Mouse (Mus musculus) liver, embryonic 14.5 days (tissue): ENCODE measurements around the gene Lmln. TPM values are rescaled to one million over a fixed set of nuclear protein-coding genes. Genes with fewer than 3 reads are reported as not detected.
"Not testable (repeated sequence)": the region's sequence is repeated elsewhere in the genome, so short reads cannot be mapped to it uniquely, and the experiment has no call there.

ENCODE experiments used
- ATAC-seq: fragments of 200-750 bp; cut with Nextera tagmentation; 2 replicates; pipeline ENCODE4 v1.8.0; 2017; ENCODE audit warnings: moderate number of reproducible peaks, mild to moderate bottlenecking, moderate library complexity; ENCODE audit not compliant: insufficient read depth
- DNase-seq, 3 experiments: peaks; one replicate each; pipeline ENCODE4 v3.0.0-alpha.2; 2012 to 2013; ENCODE audit warnings: low read depth in 3 of 3, low spot score in 3 of 3
- H3K27ac ChIP-seq: fragments of 300-500 bp; sonication (generic); 2 replicates; pipeline ENCODE4 v1.5.1; 2014; ENCODE audit warnings: moderate library complexity, mild to moderate bottlenecking, control low read depth, inconsistent platforms
- H3K27me3 ChIP-seq: fragments of 300-500 bp; sonication (generic); 2 replicates; pipeline ENCODE4 v1.6.1; 2014; ENCODE audit warnings: mild to moderate bottlenecking, low read length, moderate library complexity; ENCODE audit not compliant: control insufficient read depth, insufficient read depth
- H3K36me3 ChIP-seq: fragments of 300-500 bp; sonication (generic); replicated peaks from 2 replicates; pipeline ENCODE4 v1.6.1; 2014; ENCODE audit warnings: low read depth; ENCODE audit not compliant: control insufficient read depth, insufficient read depth
- H3K4me1 ChIP-seq, 2 experiments: fragments of 200-500 bp in 1 of 2; fragments of 300-500 bp in 1 of 2; sonication (generic) in 1 of 2; replicated peaks; 2 replicates each; pipeline ENCODE4 v1.6.1; 2012 to 2014; ENCODE audit warnings: antibody characterized with exemption in 1 of 2, inconsistent platforms in 1 of 2, low read length in 1 of 2; ENCODE audit not compliant: control insufficient read depth in 2 of 2, insufficient read depth in 2 of 2
- H3K4me2 ChIP-seq: fragments of 300-500 bp; sonication (generic); 2 replicates; pipeline ENCODE4 v1.6.1; 2014; ENCODE audit warnings: low read depth, mild to moderate bottlenecking, control low read depth, moderate library complexity
- H3K4me3 ChIP-seq, 2 experiments: fragments of 200-500 bp in 1 of 2; fragments of 300-500 bp in 1 of 2; sonication (generic) in 1 of 2; 2 replicates each; pipeline ENCODE4 v1.5.1; 2012 to 2014; ENCODE audit warnings: low read depth in 2 of 2, low read length in 2 of 2, mild to moderate bottlenecking in 2 of 2, control low read depth in 1 of 2, inconsistent platforms in 1 of 2, moderate library complexity in 1 of 2; ENCODE audit not compliant: insufficient read depth in 1 of 2
- H3K9ac ChIP-seq: fragments of 300-500 bp; sonication (generic); replicated peaks from 2 replicates; pipeline ENCODE4 v1.6.1; 2014; ENCODE audit warnings: mild to moderate bottlenecking, control low read depth, moderate library complexity
- H3K9me3 ChIP-seq: fragments of 300-500 bp; sonication (generic); 2 replicates; pipeline ENCODE4 v1.6.1; 2016; ENCODE audit warnings: low read length, mixed read lengths; ENCODE audit not compliant: control insufficient read depth
- CTCF ChIP-seq: IDR thresholded peaks from 2 replicates; pipeline ENCODE4 v1.5.1; 2016; ENCODE audit warnings: antibody characterized with exemption, low read depth, control low read depth
- EP300 ChIP-seq: IDR thresholded peaks from 2 replicates; pipeline ENCODE4 v1.6.1; 2016; ENCODE audit warnings: antibody characterized with exemption, low read depth
- WGBS: fragments of 180-500 bp; shearing (Covaris S2); extraction: QIAGEN DNeasy Blood & Tissue Kit; methylation state at CpG from one replicate; pipeline ENCODE4 v1.1.7; 2014; ENCODE audit not compliant: insufficient replicate concordance; 5-methylcytosine and 5-hydroxymethylcytosine counted together
- polyA plus RNA-seq, 2 experiments: library from polyadenylated mRNA; depleted of rRNA in 1 of 2; stranded (reverse) in 1 of 2; unstranded in 1 of 2; fragments of >200 nt; fragmentation: Nextera tagmentation in 1 of 2; extraction: Ambion mirVana in 1 of 2; gene quantifications; 2 replicates each; pipeline versions ENCODE4 v1.2.1 to v1.2.3; 2012 to 2014

Gene Lmln
- polyA plus RNA-seq, 2 experiments, result 0.32 to 0.75 TPM

DNA sequence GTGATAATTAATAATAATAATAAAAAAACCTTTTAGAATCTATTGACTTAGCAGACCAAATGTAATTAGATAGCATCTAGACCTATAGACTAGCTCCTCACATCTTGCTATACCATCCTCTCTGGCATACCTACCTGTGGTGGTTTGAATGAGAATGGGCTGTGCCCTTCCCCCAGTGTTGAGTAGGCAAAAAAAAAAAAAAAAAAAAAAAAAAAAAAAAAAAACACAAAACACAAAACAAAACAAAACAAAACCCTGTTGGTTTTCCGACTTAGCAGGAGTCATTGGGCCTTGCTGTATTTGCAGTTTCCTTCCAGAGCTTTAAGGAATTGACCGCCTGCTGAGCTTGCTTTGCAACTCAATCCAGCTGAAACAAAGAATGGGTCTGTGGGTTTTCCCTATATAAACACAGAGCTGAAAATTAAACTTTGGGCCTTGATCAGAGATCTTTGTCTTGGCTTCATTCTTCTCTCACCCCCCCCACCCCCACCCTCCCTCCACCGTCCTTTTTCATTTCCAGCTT lies 79.5 kb downstream of the Lmln start:
- 50% methylated on average over 3 of the region's 3 CpGs for WGBS
- no peaks in the 10 kb centered on the region for H3K4me1 ChIP-seq
- no peak for TF ChIP-seq CTCF
- TF ChIP-seq EP300, result no peak
- no peak overlapping the region for H3K4me3 ChIP-seq
- ATAC-seq (no peak), DNase-seq (no peak)
- H3K4me2 ChIP-seq, result no peak overlapping the region
- H3K9me3 ChIP-seq, result no peaks in the 10 kb centered on the region
- no peaks in the 10 kb centered on the region for H3K27me3 ChIP-seq
- no peak overlapping the region for H3K9ac ChIP-seq
- H3K36me3 ChIP-seq, result no peaks in the 10 kb centered on the region
- H3K27ac ChIP-seq, result no peak overlapping the region

- H3K4me3 ChIP-seq, result no peak overlapping the region
- H3K4me2 ChIP-seq, result no peak overlapping the region
- no peaks in the 10 kb centered on the region for H3K4me1 ChIP-seq
- no peaks in the 10 kb centered on the region for H3K9me3 ChIP-seq
- no peak for DNase-seq
- no peaks in the 10 kb centered on the region for H3K27me3 ChIP-seq
- TF ChIP-seq CTCF (no peak), EP300 (no peak)
- no peak for ATAC-seq
- H3K27ac ChIP-seq, result no peak overlapping the region
- H3K9ac ChIP-seq, result no peak overlapping the region
- no peaks in the 10 kb centered on the region for H3K36me3 ChIP-seq
- 44% methylated on average over 2 of the region's 2 CpGs for WGBS
Observed at GRCm38 (mm10) chr16:33143452-33143851, 81.1 kb downstream of the Lmln start.

DNA sequence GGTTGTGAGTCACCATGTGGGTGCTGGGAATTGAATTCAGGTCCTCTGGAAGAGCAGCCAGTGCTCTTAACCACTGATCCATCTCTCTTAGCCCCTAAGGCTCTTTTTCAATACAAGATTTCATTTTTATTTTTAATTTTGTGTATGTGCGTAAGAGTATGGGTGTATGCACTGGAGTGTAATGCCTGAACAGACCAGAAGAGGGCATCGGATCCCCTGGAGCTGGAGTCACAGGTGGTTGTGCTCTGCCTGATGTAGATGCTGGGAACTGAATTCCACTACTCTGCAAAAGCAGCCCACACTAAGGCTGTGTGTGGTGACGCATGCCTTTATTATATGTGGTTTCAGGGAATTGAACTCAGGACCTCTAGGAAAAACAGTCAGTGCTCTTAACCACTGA lies 83.9 kb downstream of the Lmln start:
- Histone ChIP-seq H3K4me1 (no peaks in the 10 kb centered on the region), H3K4me3 (no peak overlapping the region), H3K4me2 (no peak overlapping the region), H3K27me3 (no peaks in the 10 kb centered on the region), H3K27ac (no peak overlapping the region), H3K9me3 (no peaks in the 10 kb centered on the region), H3K9ac (no peak overlapping the region), H3K36me3 (no peaks in the 10 kb centered on the region)
- 67% methylated on average over 3 of the region's 3 CpGs for WGBS
- no peak for DNase-seq
- TF ChIP-seq EP300 (no peak), CTCF (peak; percentile 42; the same call in 1 of the 2 replicates)
- no peak for ATAC-seq

DNA sequence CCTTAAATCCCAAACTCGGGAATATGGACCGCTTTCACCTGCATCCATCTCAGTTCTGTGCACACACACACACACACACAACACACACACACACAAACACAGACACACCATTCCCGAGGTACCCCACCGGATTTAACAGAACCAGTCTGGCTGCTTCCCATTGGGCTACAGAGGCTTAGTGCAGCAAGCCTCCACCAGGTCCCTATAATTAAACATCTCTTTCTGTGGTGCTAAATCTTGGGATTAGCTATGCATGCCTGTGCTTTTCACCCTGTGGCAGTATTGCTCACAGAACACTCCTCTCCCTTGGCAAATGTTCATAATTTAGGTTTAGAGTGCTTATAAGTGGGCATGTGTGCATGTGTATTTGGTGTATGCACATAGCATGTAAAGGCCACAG lies 85.8 kb downstream of the Lmln start:
- no peaks in the 10 kb centered on the region for H3K27me3 ChIP-seq
- H3K36me3 ChIP-seq, result no peaks in the 10 kb centered on the region
- no peak for DNase-seq
- no peak overlapping the region for H3K4me3 ChIP-seq
- ATAC-seq, result no peak
- H3K9me3 ChIP-seq, result no peaks in the 10 kb centered on the region
- no peak overlapping the region for H3K27ac ChIP-seq
- H3K4me2 ChIP-seq, result no peak overlapping the region
- no peak for TF ChIP-seq CTCF
- no peak for TF ChIP-seq EP300
- 54% methylated on average over 4 of the region's 4 CpGs for WGBS
- H3K9ac ChIP-seq, result no peak overlapping the region
- H3K4me1 ChIP-seq, result peaks cover 0 to 2% of the 10 kb centered on the region in 2 experiments; a peak in 1 of 4 replicates

DNA sequence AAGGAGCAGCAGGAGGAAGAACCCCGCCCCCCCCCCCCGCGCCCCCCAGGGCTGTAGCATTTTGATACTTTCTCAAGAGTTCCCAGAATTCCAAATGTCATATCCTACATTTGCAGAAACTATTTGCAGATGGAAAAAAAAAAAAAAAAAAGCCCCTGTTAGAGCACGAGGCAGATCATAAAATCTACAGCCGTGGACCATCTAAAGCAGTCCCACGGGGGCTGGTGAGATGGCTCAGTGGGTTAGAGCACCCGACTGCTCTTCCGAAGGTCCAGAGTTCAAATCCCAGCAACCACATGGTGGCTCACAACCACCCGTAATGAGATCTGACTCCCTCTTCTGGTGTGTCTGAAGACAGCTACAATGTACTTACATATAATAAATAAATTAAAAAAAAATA lies 88.6 kb downstream of the Lmln start:
- H3K27me3 ChIP-seq, H3K36me3 ChIP-seq, H3K4me1 ChIP-seq, H3K27ac ChIP-seq, H3K4me3 ChIP-seq, H3K9ac ChIP-seq, H3K4me2 ChIP-seq, ATAC-seq, H3K9me3 ChIP-seq, DNase-seq: not testable (repeated sequence)
- 53% methylated on average over 9 of the region's 9 CpGs for WGBS
